Mouse (Mus musculus) mouse trophoblast stem cell (cell line): Measurements from ENCODE around the gene Cenpa.
"Not testable (repeated sequence)": the region's sequence is repeated elsewhere in the genome, so short reads cannot be mapped to it uniquely, and the experiment has no call there.

Source experiments
- in situ Hi-C, 2 experiments: fragments of 300-500 bp; cut with MseI, MboI; formaldehyde crosslinking; loops; 2 replicates in 1 of 2; 3 replicates in 1 of 2; pipeline ENCODE4 v1.15.1; 2025

The Cenpa gene

GRCm38 (mm10) chr5:30646036-30646435, 20.5 kb upstream of the Cenpa start:
- in situ Hi-C loops: no loop called here

- in situ Hi-C loops: no loop called here
Observed at GRCm38 (mm10) chr5:30647396-30647795, 19.2 kb upstream of the Cenpa start.

- in situ Hi-C loops: no loop called here
Observed at GRCm38 (mm10) chr5:30647815-30648560, 18.6 kb upstream of the Cenpa start, which contains the start of gene Slc35f6. Gene Slc35f6, plus strand, starts transcription at chr5:30647933.

- in situ Hi-C loops: no loop called here
Observed at GRCm38 (mm10) chr5:30649558-30649957, 17.0 kb upstream of the Cenpa start.

GRCm38 (mm10) chr5:30650756-30651155, 15.8 kb upstream of the Cenpa start:
- in situ Hi-C loops: no loop called here

- in situ Hi-C loops: no loop called here
Observed at GRCm38 (mm10) chr5:30651554-30651953, 15.0 kb upstream of the Cenpa start.

- in situ Hi-C loops: no loop called here
Observed at GRCm38 (mm10) chr5:30653246-30653645, 13.3 kb upstream of the Cenpa start.

- in situ Hi-C loops: no loop called here
Observed at GRCm38 (mm10) chr5:30655042-30655441, 11.5 kb upstream of the Cenpa start.

- in situ Hi-C loops: no loop called here
Observed at GRCm38 (mm10) chr5:30655526-30656195, 10.9 kb upstream of the Cenpa start.

GRCm38 (mm10) chr5:30659042-30659441, 7.5 kb upstream of the Cenpa start:
- in situ Hi-C loops: no loop called here

GRCm38 (mm10) chr5:30660278-30660677, 6.3 kb upstream of the Cenpa start:
- in situ Hi-C loops: no loop called here

GRCm38 (mm10) chr5:30660813-30661212, 5.8 kb upstream of the Cenpa start:
- in situ Hi-C loops: no loop called here

GRCm38 (mm10) chr5:30665360-30665759, 1.2 kb upstream of the Cenpa start:
- in situ Hi-C loops: no loop called here

- in situ Hi-C loops: no loop called here
Observed at GRCm38 (mm10) chr5:30665968-30666367, 609 bp upstream of the Cenpa start.

- in situ Hi-C loops: no loop called here
Observed at GRCm38 (mm10) chr5:30667215-30667614, 638 bp downstream of the Cenpa start.

GRCm38 (mm10) chr5:30667686-30668085, 1.1 kb downstream of the Cenpa start:
- in situ Hi-C loops: no loop called here

- in situ Hi-C loops: no loop called here
Observed at GRCm38 (mm10) chr5:30668637-30669495, 2.3 kb downstream of the Cenpa start.

GRCm38 (mm10) chr5:30669496-30669830, 2.9 kb downstream of the Cenpa start:
- in situ Hi-C loops: no loop called here

GRCm38 (mm10) chr5:30670091-30670490, 3.5 kb downstream of the Cenpa start:
- in situ Hi-C loops: no loop called here

GRCm38 (mm10) chr5:30674001-30674400, 7.4 kb downstream of the Cenpa start:
- in situ Hi-C loops: no loop called here

GRCm38 (mm10) chr5:30676800-30677199, 10.2 kb downstream of the Cenpa start:
- in situ Hi-C loops: no loop called here

GRCm38 (mm10) chr5:30678069-30678468, 11.5 kb downstream of the Cenpa start:
- in situ Hi-C loops: not testable (repeated sequence)
